Mouse (Mus musculus): ENCODE data around the gene Gm9964. TPM values are rescaled to one million over a fixed set of nuclear protein-coding genes. Genes with fewer than 3 reads are reported as not detected.

Gene Gm9964
- 3.7 TPM for total RNA-seq (2023)

DNA sequence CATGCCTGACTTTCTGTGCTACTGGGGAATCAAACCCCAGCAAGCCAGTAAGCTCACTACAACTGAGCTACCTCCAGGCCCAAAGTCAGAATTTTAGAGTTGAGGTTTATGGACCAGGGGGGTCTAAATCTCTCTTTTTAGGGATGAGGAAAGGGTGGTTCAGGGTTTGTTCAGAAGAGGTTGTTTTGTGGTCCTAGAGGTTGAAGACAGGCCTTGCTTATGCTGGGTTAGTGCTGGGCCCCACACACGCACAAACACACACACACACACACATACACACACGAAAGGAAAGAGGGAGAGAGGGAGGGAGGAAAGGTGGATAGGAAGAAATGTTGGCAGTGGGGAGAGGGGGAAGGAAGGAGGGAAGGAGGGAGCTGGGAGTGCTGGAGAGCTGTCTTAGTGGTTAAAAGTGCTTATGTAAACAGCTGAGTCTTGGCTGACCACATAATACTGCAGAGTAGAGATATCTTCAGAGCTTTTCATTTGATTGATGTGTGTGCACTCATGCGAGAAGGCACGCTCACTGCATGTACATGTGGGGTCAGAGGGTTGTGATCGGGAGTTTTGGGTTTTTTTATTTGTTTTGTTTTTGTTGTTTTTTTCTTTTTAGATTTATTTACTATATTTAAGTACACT is at the start of gene Gm9964:
Gene Gm9964, minus strand, starts transcription at position 51 of the 636 bp plus-strand sequence.

DNA sequence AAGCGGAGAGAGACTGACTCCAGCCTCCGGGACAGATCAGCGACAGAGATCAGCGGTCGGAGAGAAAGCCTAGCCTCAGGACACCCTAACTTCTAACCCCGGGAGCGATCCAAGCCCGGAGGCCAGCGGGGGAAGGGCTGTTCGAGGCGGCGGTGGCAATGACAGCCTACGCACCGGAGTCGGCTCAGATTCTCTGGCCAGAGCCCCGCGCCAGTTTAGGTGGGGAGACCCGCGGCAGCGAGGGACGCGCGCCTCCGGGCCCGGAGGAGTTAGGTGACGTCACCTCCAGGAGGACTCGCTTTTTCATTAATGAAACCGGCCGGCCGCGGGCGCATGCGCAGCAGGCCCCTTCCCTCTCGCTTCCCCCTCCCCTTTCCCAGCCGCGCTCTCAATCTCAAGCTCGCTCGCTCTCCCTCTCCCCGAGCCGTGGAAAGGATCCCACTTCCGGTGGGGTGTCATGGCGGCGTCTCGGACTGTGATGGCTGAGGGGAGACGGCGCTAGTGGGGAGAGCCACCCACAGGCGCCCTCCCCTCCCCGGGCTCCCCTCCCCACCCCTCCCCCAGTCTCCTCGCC is 42.6 kb upstream of the Gm9964 start, which contains the start of gene Nf1:
Gene Nf1, plus strand, starts transcription at position 460 of the 574 bp plus-strand sequence.

DNA sequence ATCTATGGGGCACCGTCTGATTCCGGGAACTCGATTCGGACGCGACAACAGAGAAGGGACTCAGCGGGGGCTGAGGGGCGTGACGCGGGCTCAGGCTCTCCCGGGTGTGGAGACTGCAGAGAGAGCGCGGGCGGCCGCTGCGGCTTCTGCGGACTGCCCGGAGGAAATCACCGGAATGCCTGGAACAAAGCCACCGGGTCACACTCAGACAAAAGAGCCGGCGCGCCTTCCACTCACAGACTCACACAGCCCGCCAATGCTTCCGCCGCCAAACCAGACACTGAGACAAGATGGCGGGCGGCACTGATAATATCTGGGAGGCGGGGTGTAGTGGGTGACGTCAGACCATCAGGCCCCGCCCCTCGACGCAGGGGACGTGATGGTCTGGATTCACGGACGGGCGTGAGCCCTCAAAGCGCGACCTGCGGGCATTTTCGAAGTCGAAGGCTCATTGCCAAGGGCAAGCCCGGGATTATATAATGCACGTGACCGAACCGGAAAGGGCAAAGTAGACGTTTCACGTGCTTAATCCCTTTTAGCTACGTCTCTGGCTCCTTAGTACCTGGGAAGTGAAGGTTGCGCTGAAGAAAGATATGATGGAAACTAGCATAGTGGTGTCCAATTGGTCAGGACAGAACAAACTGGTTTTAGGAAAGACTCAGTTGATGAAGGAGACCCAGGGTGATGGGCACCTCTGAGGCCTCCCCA is 42.2 kb downstream of the Gm9964 start, which contains the start of gene Wsb1:
Gene Wsb1, minus strand, starts transcription at position 281 of the 708 bp plus-strand sequence.

Other genes starting within 250 kb of the Gm9964 start
- 16.4 TPM for gene Ksr1, start 150.5 kb downstream of the Gm9964 start, total RNA-seq (2023)
- gene Wsb1, start 42.2 kb downstream of the Gm9964 start, total RNA-seq (2023): 167 TPM
- 22.9 TPM for gene Nf1, start 42.8 kb upstream of the Gm9964 start, total RNA-seq (2023)
- gene Omg, start 207.2 kb upstream of the Gm9964 start, total RNA-seq (2023): 0.67 TPM
- 62.6 TPM for gene Evi2b, start 226.9 kb upstream of the Gm9964 start, total RNA-seq (2023)
- gene Evi2, start 233.7 kb upstream of the Gm9964 start, total RNA-seq (2023): 2.7 TPM
- gene Evi2a, start 233.7 kb upstream of the Gm9964 start, total RNA-seq (2023): 24.6 TPM

Measured in CD4-positive naive resting alpha-beta T cell, adult 76 days (primary cell).